Mouse (Mus musculus) frontal cortex, adult 2 months (tissue): Measurements from ENCODE around the gene Fam20c. TPM values are rescaled to one million over a fixed set of nuclear protein-coding genes. Genes with fewer than 3 reads are reported as not detected.

Source experiments
- polyA plus RNA-seq: library from polyadenylated mRNA; depleted of rRNA; stranded (reverse); fragments of >200 nt; gene quantifications from 2 replicates; pipeline ENCODE4 v1.2.3, GENCODE M21; 2012; rRNA removed

The Fam20c gene
- polyA plus RNA-seq, 1 experiment, result 64.3 TPM

Other genes starting within 250 kb of the Fam20c start
- 0.10 TPM in 1 of 2 replicates, not detected in the other for gene 1700123K08Rik, start 189.8 kb upstream of the Fam20c start, polyA plus RNA-seq
- gene Zfp68, start 134.8 kb upstream of the Fam20c start, polyA plus RNA-seq, result 23.4 and 23.9 TPM in 2 replicates
- 12.4 and 12.8 TPM in 2 replicates for gene A430033K04Rik, start 131.7 kb upstream of the Fam20c start, polyA plus RNA-seq
- not detected in 2 replicates for gene Gm5294, start 65.6 kb downstream of the Fam20c start, polyA plus RNA-seq
- gene Pdgfa, start 242.9 kb downstream of the Fam20c start, polyA plus RNA-seq, result 34.6 and 43.0 TPM in 2 replicates